Mouse (Mus musculus) layer of hippocampus, adult 18-20 months (tissue): ENCODE results near the gene Zfp51. TPM values are rescaled to one million over a fixed set of nuclear protein-coding genes. Genes with fewer than 3 reads are reported as not detected.

ENCODE experiments used
- total RNA-seq, 2 experiments: library from RNA; stranded (reverse); gene quantifications; 2 replicates each; pipeline ENCODE4 v1.2.3; 2021

Gene Zfp51
- total RNA-seq, 2 experiments from 2014 or later = 3.6 to 3.8 TPM

Other genes starting within 250 kb of the Zfp51 start
- gene Vmn1r234, start 224.3 kb upstream of the Zfp51 start, total RNA-seq = not detected
- gene Vmn1r235, start 194.0 kb upstream of the Zfp51 start, total RNA-seq = not detected
- not detected for gene Vmn1r236, start 167.4 kb upstream of the Zfp51 start, total RNA-seq
- not detected for gene Vmn1r237, start 138.5 kb upstream of the Zfp51 start, total RNA-seq
- 1 to 10 TPM; 1.5 TPM for gene Zfp677, start 66.6 kb upstream of the Zfp51 start, total RNA-seq
- 1 to 10 TPM in 1 of 2 experiments, under 1 TPM in 1; 0.84 to 1.5 TPM for gene Zfp54, start 27.1 kb upstream of the Zfp51 start, total RNA-seq
- gene Zfp53, start 38.6 kb downstream of the Zfp51 start, total RNA-seq = 1 to 10 TPM; 4.6 to 4.8 TPM
- 1 to 10 TPM; 8.0 TPM for gene Zfp52, start 85.2 kb downstream of the Zfp51 start, total RNA-seq
- gene Zfp948, start 116.6 kb downstream of the Zfp51 start, total RNA-seq = 10 to 100 TPM; 11.4 to 13.1 TPM
- 10 to 100 TPM in 1 of 2 experiments, 1 to 10 TPM in 1; 9.4 to 11.6 TPM for gene Zfp983, start 200.2 kb downstream of the Zfp51 start, total RNA-seq
- gene Gm10226, start 241.5 kb downstream of the Zfp51 start, total RNA-seq = 1 to 10 TPM; 2.1 to 5.4 TPM